Comparison of ENCODE assay signal across 8 mouse cellular contexts in the genomic region with DNA sequence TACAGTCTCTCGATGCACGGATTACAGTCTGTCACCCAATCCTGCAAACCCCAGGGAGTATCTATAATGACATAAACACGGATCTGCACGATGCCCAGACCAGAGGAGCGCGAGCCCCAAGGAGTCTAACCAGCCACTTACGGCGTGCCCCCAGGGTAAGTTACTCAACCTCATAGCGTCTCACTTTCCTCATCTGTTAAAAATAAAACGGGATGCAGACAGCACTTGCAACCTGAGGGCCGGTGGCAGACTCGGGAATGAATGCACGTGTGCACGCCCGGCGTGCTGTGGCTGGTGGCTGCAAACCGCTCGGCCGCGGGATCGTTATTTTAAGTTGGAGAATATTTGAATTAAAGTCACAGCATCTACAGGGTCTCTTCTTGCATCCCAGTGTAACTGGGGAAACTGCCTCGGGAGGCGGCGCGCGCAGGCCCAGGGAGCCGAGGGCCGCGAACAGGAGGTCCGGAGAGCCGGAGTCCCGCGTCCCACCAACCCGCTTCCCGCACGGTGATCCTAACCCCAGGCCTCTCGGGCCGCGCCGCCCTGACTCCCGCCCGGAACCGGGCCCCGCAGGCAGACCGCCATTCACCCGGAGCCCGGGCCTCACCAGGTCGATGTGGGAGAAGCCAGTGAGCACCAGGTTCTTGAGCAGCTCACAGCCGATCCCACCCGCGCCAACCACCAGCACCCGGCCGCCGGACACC. TPM values are rescaled to one million over a fixed set of nuclear protein-coding genes. Genes with fewer than 3 reads are reported as not detected.
DNase-seq lines count a peak whose midpoint lies in the region; ATAC-seq and TF ChIP-seq lines count a peak whose summit lies in the region.

No protein-coding gene starts in this region.

- H3K4me1 ChIP-seq in spleen, adult 2 months (ENCODE audit: control insufficient read depth, insufficient read depth, insufficient read length) = no peaks in the 10 kb centered on the region; the same call in none of the 2 replicates
- H3K4me1 ChIP-seq in midbrain, embryonic 11.5 days (ENCODE audit: control insufficient read depth, insufficient read depth, low read length) = peaks cover 6% of the 10 kb centered on the region; the same call in 1 of the 2 replicates

- peak overlapping the region; percentile 84 for H3K4me2 ChIP-seq in midbrain, embryonic 11.5 days

- H3K9ac ChIP-seq in midbrain, embryonic 11.5 days (ENCODE audit: low read length) = peak overlapping the region; percentile 95

- peaks cover 6% of the 10 kb centered on the region for H3K36me3 ChIP-seq in spleen, adult 2 months (ENCODE audit: control insufficient read depth, insufficient read depth, low read length)
- peaks cover 10% of the 10 kb centered on the region for H3K36me3 ChIP-seq in midbrain, embryonic 11.5 days (ENCODE audit: control insufficient read depth, insufficient read depth, low read length)

- intact Hi-C loops in gastrocnemius, adult 2 months (cut with DNase I) = loop anchor here (10.0 kb wide), 1 partner anchor 887 kb away; a partner anchor contains a TSS
- intact Hi-C loops in left cerebral cortex, postnatal 4 days (cut with DNase I) = no loop called here

- WGBS in spleen, adult 2 months = under 1% methylated on average over 52 of the region's 54 CpGs
- WGBS in midbrain, embryonic 11.5 days = under 1% methylated on average over 50 of the region's 54 CpGs

- no peak for DNase-seq in spleen, adult 2 months (ENCODE audit: low read depth in 1 of 2, low spot score in 2 of 2)
- no peak for DNase-seq in spleen, postnatal 10 days (ENCODE audit: low spot score in 2 of 2)
- DNase-seq in brain, adult 2 months (ENCODE audit: low read depth, low spot score) = peak; percentile 18
- peak; percentile 79 for DNase-seq in gastrocnemius, adult 2 months
- DNase-seq in left cerebral cortex, postnatal 4 days = peak; percentile 8
- DNase-seq in midbrain, embryonic 11.5 days (ENCODE audit: low spot score, missing footprints) = no peak
- no peak for DNase-seq in right cerebral cortex, postnatal 25 days
- no peak for DNase-seq in retina, embryonic 14.5 days (ENCODE audit: low spot score)

- no peaks in the 10 kb centered on the region for H3K27me3 ChIP-seq in spleen, adult 2 months (ENCODE audit: control insufficient read depth, insufficient read depth, low read length)
- no peaks in the 10 kb centered on the region for H3K27me3 ChIP-seq in midbrain, embryonic 11.5 days (ENCODE audit: control insufficient read depth, insufficient read depth, low read length)

- peak overlapping the region; percentile 98 for H3K4me3 ChIP-seq in spleen, adult 2 months (ENCODE audit: extremely low read depth, insufficient read depth, insufficient read length)
- peak overlapping the region; percentile 91 for H3K4me3 ChIP-seq in gastrocnemius, adult 2 months
- peak overlapping the region; percentile 96 for H3K4me3 ChIP-seq in midbrain, embryonic 11.5 days (ENCODE audit: low read depth, low read length)

- ATAC-seq in midbrain, embryonic 11.5 days (ENCODE audit: low FRiP score) = peak; percentile 84

- no peak for TF ChIP-seq CTCF in spleen, adult 2 months (IDR thresholded peaks at IDR 0.05; ENCODE audit: extremely low read depth, insufficient read depth, insufficient read length, insufficient replicate concordance)
- TF ChIP-seq CTCF in gastrocnemius, adult 2 months (IDR thresholded peaks at IDR 0.05) = no peak

- no peaks in the 10 kb centered on the region for H3K9me3 ChIP-seq in midbrain, embryonic 11.5 days (ENCODE audit: control insufficient read depth, low read length)

- peak overlapping the region; percentile 81 for H3K27ac ChIP-seq in spleen, adult 2 months (ENCODE audit: insufficient read depth, low read length)
- peak overlapping the region; percentile 96 for H3K27ac ChIP-seq in gastrocnemius, adult 2 months
- peak overlapping the region; percentile 77 for H3K27ac ChIP-seq in midbrain, embryonic 11.5 days (ENCODE audit: low read depth, low read length)

- TF ChIP-seq POLR2A in spleen, adult 2 months (IDR thresholded peaks at IDR 0.05; ENCODE audit: low read depth, low read length) = no peak

RNA-seq across cellular contexts. Expression of a gene that starts 1.5 kb away (rescaled TPM):
- 24.7 and 29.6 TPM in 2 replicates for polyA plus RNA-seq in spleen, adult 2 months (2012; rRNA removed)
- 10 to 100 TPM; 33.4 to 38.7 TPM for total RNA-seq in gastrocnemius, adult 2 months (2021)
- total RNA-seq in left cerebral cortex, postnatal 4 days (2021) = 10 to 100 TPM; 83.1 to 84.0 TPM
- 273 and 283 TPM in 2 replicates for polyA plus RNA-seq in midbrain, embryonic 11.5 days (2014; fragmentation: Nextera tagmentation; extraction: Ambion mirVana)

RNA-seq across cellular contexts. Expression of a gene that starts 28.5 kb away (rescaled TPM):
- 20.2 and 25.7 TPM in 2 replicates for polyA plus RNA-seq in spleen, adult 2 months (2012; rRNA removed)
- 10 to 100 TPM; 13.8 to 19.2 TPM for total RNA-seq in gastrocnemius, adult 2 months (2021)
- total RNA-seq in left cerebral cortex, postnatal 4 days (2021) = 10 to 100 TPM; 30.4 to 30.6 TPM
- polyA plus RNA-seq in midbrain, embryonic 11.5 days (2014; fragmentation: Nextera tagmentation; extraction: Ambion mirVana) = 63.0 and 68.3 TPM in 2 replicates

RNA-seq across cellular contexts. Expression of a gene that starts 34.9 kb away (rescaled TPM):
- polyA plus RNA-seq in spleen, adult 2 months (2012; rRNA removed) = 7.1 and 10.0 TPM in 2 replicates
- total RNA-seq in gastrocnemius, adult 2 months (2021) = 1 to 10 TPM; 3.2 to 3.9 TPM
- 10 to 100 TPM; 24.4 to 28.6 TPM for total RNA-seq in left cerebral cortex, postnatal 4 days (2021)
- 2.7 and 2.9 TPM in 2 replicates for polyA plus RNA-seq in midbrain, embryonic 11.5 days (2014; fragmentation: Nextera tagmentation; extraction: Ambion mirVana)

Comparison
In these comparisons a context has a peak if more than half of its experiments do, and no peak if none do; other contexts are left out.
1. DNase-seq: peak in brain, adult 2 months (single experiment), gastrocnemius, adult 2 months (single experiment) and left cerebral cortex, postnatal 4 days (single experiment); none in spleen, adult 2 months (0 of 2), spleen, postnatal 10 days (0 of 2), midbrain, embryonic 11.5 days (single experiment), right cerebral cortex, postnatal 25 days (single experiment) and retina, embryonic 14.5 days (single experiment).
2. RNA of a gene that starts 34.9 kb away (total RNA-seq): 24.4 to 28.6 TPM in left cerebral cortex, postnatal 4 days; 3.2 to 3.9 TPM in gastrocnemius, adult 2 months; every median in the first group is over 4 times any median in the second.
3. Peak in every context shown above with its lines, with median percentiles within 50 percentile points of each other: H3K27ac ChIP-seq and H3K4me3 ChIP-seq.